Mouse (Mus musculus): ENCODE data around the gene Timm29. TPM values are rescaled to one million over a fixed set of nuclear protein-coding genes. Genes with fewer than 3 reads are reported as not detected.
A peak's percentile ranks its signal among the peaks of the same experiment; 100 is the strongest.
"Not testable (repeated sequence)": the region's sequence is repeated elsewhere in the genome, so short reads cannot be mapped to it uniquely, and the experiment has no call there.

Timm29 gene
- total and polyA plus RNA-seq, 2 experiments from 2014 or later: 61.8 to 74.6 TPM

DNA sequence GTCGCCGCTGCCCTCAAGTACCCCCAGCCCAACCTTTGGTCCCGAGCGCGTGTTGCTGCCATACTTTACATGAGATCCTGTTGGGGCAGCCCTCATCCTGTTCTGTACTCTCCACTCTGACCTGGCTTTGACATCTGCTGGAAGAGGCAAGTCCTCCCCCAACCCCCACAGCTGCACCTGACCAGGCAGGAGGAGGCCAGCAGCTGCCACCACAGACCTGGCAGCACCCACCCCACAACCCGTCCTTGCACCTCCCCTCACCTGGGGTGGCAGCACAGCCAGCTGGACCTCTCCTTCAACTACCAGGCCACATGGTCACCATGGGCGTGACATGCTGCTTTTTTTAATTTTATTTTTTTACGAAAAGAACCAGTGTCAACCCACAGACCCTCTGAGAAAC, 4.2 kb upstream of the Timm29 start:
- peaks cover 53% of the 10 kb centered on the region for H3K36me3 ChIP-seq (ENCODE audit: insufficient read depth, low read length)
- H3K27me3 ChIP-seq (ENCODE audit: insufficient read depth, low read length): no peaks in the 10 kb centered on the region
- peaks cover 4% of the 10 kb centered on the region for H3K4me1 ChIP-seq (ENCODE audit: insufficient read depth, low read length)
- TF ChIP-seq CTCF (IDR thresholded peaks at IDR 0.05): no peak
- H3K4me3 ChIP-seq (ENCODE audit: low read depth, low read length): no peak overlapping the region
- no peak overlapping the region for H3K9ac ChIP-seq (replicated peaks; ENCODE audit: low read length, poor library complexity, severe bottlenecking)
- H3K27ac ChIP-seq (ENCODE audit: low read depth, low read length): no peak overlapping the region
- ATAC-seq (ENCODE audit: low FRiP score) (no peak), DNase-seq (ENCODE audit: low spot score) (no peak)
- H3K9me3 ChIP-seq (ENCODE audit: low read length): no peaks in the 10 kb centered on the region
- WGBS: 90% methylated on average over 8 of the region's 8 CpGs
- H3K4me2 ChIP-seq (ENCODE audit: low read depth, low read length, poor library complexity, severe bottlenecking): no peak overlapping the region

DNA sequence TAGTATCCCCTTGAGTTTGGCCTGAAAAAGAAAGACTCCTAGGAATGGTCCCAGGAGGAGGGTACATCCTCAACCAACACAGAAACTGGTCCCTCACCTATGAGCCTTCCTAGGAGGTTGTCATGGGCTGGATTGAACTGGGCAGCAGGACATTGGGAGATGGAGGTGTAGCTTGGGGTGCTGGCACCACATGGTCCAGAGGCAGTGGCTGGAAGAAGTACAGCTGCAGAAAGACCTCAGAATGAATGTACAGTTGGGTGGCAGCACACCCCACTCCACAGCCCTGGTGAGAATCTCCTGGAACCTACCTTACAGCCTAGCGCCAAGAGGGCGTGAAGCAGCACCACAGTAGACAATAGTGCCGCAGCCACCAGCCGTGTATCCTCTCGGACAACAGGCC, 3.0 kb upstream of the Timm29 start:
- Histone ChIP-seq H3K4me3 (ENCODE audit: low read depth, low read length) (no peak overlapping the region), H3K4me1 (ENCODE audit: insufficient read depth, low read length) (peaks cover 8% of the 10 kb centered on the region), H3K36me3 (ENCODE audit: insufficient read depth, low read length) (peaks cover 46% of the 10 kb centered on the region), H3K9ac (replicated peaks; ENCODE audit: low read length, poor library complexity, severe bottlenecking) (no peak overlapping the region), H3K27ac (ENCODE audit: low read depth, low read length) (no peak overlapping the region), H3K4me2 (ENCODE audit: low read depth, low read length, poor library complexity, severe bottlenecking) (no peak overlapping the region), H3K27me3 (ENCODE audit: insufficient read depth, low read length) (no peaks in the 10 kb centered on the region), H3K9me3 (ENCODE audit: low read length) (no peaks in the 10 kb centered on the region)
- 87% methylated on average over 5 of the region's 5 CpGs for WGBS
- ATAC-seq (ENCODE audit: low FRiP score) (no peak), DNase-seq (ENCODE audit: low spot score) (no peak)
- no peak for TF ChIP-seq CTCF (IDR thresholded peaks at IDR 0.05)

DNA sequence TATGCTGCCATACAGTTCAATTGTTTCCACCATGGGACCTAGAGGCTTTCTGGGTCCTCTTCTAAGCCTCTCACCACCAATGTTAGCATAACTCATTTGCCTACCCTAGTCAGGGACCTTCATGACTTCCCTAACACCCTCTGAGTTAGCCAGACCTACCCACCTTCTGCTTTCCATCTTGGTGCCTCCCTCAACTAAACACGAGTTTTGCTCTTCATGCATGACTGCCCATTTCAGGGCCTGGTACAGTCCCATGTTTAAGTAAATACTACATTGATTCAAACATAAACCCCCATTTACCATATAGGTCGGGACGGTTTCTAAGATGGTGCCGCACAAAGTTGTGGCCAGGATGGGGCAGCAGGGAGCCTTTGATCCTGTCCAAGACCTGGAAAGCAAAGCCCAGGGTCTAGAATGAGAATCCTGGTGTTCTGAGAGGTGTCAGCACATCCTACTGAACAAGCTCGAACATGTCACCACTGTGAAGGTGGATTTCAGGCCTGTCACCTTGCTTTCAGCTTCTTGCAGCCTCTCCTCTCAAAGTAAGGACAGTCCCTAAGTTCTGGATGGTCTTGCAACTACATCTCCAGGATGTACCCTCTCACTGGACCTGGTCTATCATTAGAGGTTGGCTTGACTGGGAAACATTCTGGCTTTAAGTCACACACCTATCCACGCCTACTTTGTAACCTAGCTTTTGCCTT, 1.2 kb upstream of the Timm29 start:
- no peak for TF ChIP-seq CTCF (IDR thresholded peaks at IDR 0.05)
- peak overlapping the region; percentile 89; the same call in 1 of the 2 replicates for H3K4me2 ChIP-seq (ENCODE audit: low read depth, low read length, poor library complexity, severe bottlenecking)
- no peak overlapping the region for H3K27ac ChIP-seq (ENCODE audit: low read depth, low read length)
- peaks cover 8% of the 10 kb centered on the region for H3K4me1 ChIP-seq (ENCODE audit: insufficient read depth, low read length)
- WGBS: 81% methylated on average over 6 of the region's 6 CpGs
- ATAC-seq (ENCODE audit: low FRiP score) (no peak), DNase-seq (ENCODE audit: low spot score) (no peak)
- H3K27me3 ChIP-seq (ENCODE audit: insufficient read depth, low read length): no peaks in the 10 kb centered on the region
- no peak overlapping the region for H3K9ac ChIP-seq (replicated peaks; ENCODE audit: low read length, poor library complexity, severe bottlenecking)
- H3K4me3 ChIP-seq (ENCODE audit: low read depth, low read length): no peak overlapping the region
- H3K9me3 ChIP-seq (ENCODE audit: low read length): no peaks in the 10 kb centered on the region
- peaks cover 31% of the 10 kb centered on the region for H3K36me3 ChIP-seq (ENCODE audit: insufficient read depth, low read length)

DNA sequence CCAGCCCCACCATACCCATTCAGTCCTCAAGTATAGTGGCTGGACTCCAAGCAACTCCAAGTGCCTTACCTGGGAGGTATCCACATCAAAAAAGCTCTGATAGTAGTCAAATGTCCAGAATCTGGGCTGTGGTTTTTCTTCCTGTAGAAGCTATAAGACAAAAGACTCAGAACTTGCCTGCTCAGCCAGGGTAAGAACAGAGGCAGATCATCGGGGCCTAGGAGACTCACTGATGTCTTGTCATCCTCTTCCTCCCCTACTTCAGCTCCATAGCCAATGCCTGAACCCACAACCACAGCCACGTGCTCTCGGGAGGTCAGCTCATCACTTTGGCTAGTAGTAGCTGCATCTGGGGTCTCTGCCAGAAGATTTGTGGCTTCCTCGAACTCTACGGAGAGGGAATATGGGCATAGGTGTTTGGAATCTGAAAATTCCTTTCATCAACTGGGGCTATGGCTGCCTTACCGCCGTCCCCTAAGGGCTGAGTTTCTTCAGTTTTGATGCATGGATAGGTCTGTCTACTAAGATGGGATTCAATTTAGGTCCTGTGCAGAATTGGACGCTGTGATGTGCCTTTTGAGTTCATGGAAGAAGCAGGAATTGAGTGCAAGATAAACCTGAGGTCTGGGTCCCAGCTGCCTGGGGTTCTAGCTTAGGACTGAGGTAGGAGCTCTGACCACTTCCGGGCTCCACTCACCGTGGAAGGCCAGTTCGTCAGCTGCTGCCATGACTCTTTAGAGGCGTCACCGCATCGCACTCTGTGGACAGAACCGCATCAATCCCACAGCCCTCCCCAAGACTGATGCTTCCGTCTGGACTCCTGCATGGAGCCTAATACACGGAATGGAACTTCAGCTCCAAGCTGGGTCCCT, 455 bp upstream of the Timm29 start:
- Histone ChIP-seq H3K4me2 (ENCODE audit: low read depth, low read length, poor library complexity, severe bottlenecking) (peak overlapping the region; percentile 89), H3K27me3 (ENCODE audit: insufficient read depth, low read length) (no peaks in the 10 kb centered on the region), H3K4me1 (ENCODE audit: insufficient read depth, low read length) (peaks cover 8% of the 10 kb centered on the region), H3K9me3 (ENCODE audit: low read length) (no peaks in the 10 kb centered on the region), H3K9ac (replicated peaks; ENCODE audit: low read length, poor library complexity, severe bottlenecking) (peak overlapping the region; percentile 79), H3K27ac (ENCODE audit: low read depth, low read length) (peak overlapping the region; percentile 65), H3K4me3 (ENCODE audit: low read depth, low read length) (peak overlapping the region; percentile 92), H3K36me3 (ENCODE audit: insufficient read depth, low read length) (peaks cover 23% of the 10 kb centered on the region)
- 25% methylated on average over 17 of the region's 17 CpGs for WGBS
- peak; percentile 75 for ATAC-seq (ENCODE audit: low FRiP score)
- no peak for DNase-seq (ENCODE audit: low spot score)
- TF ChIP-seq CTCF (IDR thresholded peaks at IDR 0.05): no peak

DNA sequence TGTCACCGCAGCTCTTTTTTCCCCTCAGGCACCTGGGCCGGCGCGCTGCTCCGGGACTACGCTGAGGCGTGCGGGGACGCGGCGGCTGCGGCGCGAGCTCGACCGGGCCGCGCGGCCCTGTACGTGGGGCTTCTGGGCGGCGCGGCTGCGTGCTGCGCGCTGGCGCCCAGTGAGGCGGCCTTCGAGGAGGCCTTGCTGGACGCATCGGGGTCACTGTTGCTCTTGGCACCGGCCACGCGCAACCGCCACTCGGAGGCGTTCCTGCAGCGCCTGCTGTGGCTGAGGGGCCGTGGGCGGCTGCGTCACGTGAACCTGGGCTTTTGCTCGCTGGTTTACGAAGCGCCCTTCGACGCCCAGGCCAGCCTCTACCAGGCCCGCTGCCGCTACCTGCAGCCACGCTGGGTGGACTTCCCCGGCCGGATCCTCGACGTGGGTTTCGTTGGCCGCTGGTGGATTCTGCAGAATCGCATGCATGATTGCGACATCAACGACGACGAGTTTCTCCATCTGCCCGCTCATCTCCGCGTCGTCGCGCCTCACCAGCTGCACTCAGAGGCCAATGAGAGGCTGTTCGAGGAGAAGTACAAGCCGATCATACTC, 700 bp downstream of the Timm29 start:
- peaks cover 13% of the 10 kb centered on the region for H3K36me3 ChIP-seq (ENCODE audit: insufficient read depth, low read length)
- ATAC-seq (ENCODE audit: low FRiP score): peak; percentile 55
- peak; percentile 38 for DNase-seq (ENCODE audit: low spot score)
- H3K27me3 ChIP-seq (ENCODE audit: insufficient read depth, low read length): no peaks in the 10 kb centered on the region
- peak overlapping the region; percentile 89 for H3K4me2 ChIP-seq (ENCODE audit: low read depth, low read length, poor library complexity, severe bottlenecking)
- H3K27ac ChIP-seq (ENCODE audit: low read depth, low read length): peak overlapping the region; percentile 81
- TF ChIP-seq CTCF (IDR thresholded peaks at IDR 0.05): no peak
- peak overlapping the region; percentile 79 for H3K9ac ChIP-seq (replicated peaks; ENCODE audit: low read length, poor library complexity, severe bottlenecking)
- WGBS: 2% methylated on average over 61 of the region's 69 CpGs
- H3K4me1 ChIP-seq (ENCODE audit: insufficient read depth, low read length): peaks cover 8% of the 10 kb centered on the region
- H3K4me3 ChIP-seq (ENCODE audit: low read depth, low read length): peak overlapping the region; percentile 92
- H3K9me3 ChIP-seq (ENCODE audit: low read length): no peaks in the 10 kb centered on the region

DNA sequence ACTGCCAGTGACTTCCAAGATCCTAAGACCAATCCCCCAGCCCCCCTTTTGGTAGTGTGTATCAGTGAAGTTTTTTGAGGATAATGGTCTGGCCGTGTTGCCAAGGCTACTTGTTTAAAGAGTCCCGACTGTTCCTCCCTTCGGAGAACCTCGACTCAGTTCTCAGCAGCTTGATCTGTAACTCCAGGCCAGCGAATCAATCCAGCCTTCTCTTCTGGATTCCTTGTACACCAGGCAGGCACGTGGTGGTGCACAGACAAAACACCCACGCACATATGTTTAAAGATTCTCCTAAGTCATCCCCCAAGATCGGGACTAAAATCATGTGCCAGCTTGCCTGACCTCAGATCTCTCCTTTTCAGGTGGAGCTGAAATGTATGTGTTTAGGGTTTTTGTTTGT, 1.8 kb downstream of the Timm29 start:
- DNase-seq (ENCODE audit: low spot score); H3K27me3 ChIP-seq (ENCODE audit: insufficient read depth, low read length); ATAC-seq (ENCODE audit: low FRiP score); H3K4me1 ChIP-seq (ENCODE audit: insufficient read depth, low read length); H3K27ac ChIP-seq (ENCODE audit: low read depth, low read length); H3K36me3 ChIP-seq (ENCODE audit: insufficient read depth, low read length); H3K9me3 ChIP-seq (ENCODE audit: low read length): not testable (repeated sequence)
- Histone ChIP-seq H3K9ac (replicated peaks; ENCODE audit: low read length, poor library complexity, severe bottlenecking) (peak overlapping the region; percentile 24; the same call in 1 of the 2 replicates), H3K4me2 (ENCODE audit: low read depth, low read length, poor library complexity, severe bottlenecking) (peak overlapping the region; percentile 89), H3K4me3 (ENCODE audit: low read depth, low read length) (peak overlapping the region; percentile 92; the same call in 1 of the 2 replicates)
- WGBS: 88% methylated on average over 8 of the region's 8 CpGs
